Mouse (Mus musculus): ENCODE results near the gene Podnl1. TPM values are rescaled to one million over a fixed set of nuclear protein-coding genes. Genes with fewer than 3 reads are reported as not detected.

Podnl1 gene
- not detected for total RNA-seq (2022)

DNA sequence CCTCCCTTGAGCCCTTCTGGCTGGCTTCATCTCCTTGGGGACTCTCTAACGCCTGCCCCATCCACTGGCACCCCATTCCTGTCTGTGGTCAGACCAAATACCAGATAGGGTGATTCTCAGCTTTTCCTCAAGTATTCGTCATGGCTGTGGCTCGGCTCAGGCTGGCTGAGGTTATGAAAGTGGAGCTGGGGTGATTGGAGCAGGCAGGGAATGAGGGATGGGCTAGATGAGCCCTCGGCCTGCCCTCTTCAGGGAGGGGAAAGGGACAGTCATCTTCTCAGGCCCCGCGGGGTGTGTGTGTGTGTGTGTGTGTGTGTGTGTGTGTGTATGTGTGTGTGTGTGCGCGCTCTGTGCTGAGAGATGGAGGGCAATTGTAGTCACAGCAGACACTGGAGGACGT is at the start of gene Podnl1:
Podnl1 (plus strand) TSS at position 334 of the 400 bp plus-strand sequence.
- DNase-seq (ENCODE audit: low spot score in 2 of 2): no peak

DNA sequence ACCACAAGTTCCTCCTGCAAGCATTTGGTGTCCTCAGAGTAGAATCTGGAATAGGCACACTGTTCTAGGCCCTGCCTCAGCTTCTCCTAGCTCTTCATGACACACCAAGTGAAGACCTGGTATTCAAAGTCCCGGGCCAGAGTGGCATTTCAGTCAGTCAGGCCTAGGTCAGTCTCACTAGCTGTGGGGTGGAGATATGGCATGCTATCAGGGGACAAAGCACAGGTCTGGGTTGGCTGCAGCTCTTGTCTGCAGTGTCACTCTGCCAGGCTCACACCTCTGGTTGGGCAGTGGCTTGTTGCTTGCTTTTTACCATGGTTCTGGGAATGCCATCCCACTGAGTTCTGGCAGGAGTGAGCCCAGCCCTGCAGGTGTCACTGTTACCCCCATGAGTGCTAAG is 49.4 kb upstream of the Podnl1 start:
- no peak for DNase-seq (ENCODE audit: low spot score in 2 of 2)

- DNase-seq (ENCODE audit: low spot score in 2 of 2): no peak
Measured at GRCm38 (mm10) chr8:84076849-84077248, 48.9 kb upstream of the Podnl1 start.

DNA sequence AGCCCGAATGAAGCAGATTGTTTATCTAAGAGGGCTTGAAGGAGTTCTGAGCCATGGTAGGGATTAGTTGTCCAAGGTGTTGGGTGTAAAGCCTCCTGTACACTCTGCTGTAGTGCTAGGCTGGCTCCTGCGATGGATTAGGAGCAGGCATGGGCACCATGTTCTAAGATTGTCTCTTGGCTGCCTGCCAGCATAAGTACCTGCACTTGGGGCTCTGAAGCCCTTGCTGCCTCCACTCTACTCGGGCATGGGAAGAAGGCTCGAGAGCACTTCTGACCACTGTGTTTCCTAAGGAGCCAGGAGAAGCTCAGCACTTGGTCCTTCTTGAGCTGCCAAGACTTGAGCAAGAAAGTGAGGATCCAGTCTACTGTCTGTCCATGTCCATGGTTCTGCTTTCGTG is 46.6 kb upstream of the Podnl1 start:
- no peak for DNase-seq (ENCODE audit: low spot score in 2 of 2)

DNA sequence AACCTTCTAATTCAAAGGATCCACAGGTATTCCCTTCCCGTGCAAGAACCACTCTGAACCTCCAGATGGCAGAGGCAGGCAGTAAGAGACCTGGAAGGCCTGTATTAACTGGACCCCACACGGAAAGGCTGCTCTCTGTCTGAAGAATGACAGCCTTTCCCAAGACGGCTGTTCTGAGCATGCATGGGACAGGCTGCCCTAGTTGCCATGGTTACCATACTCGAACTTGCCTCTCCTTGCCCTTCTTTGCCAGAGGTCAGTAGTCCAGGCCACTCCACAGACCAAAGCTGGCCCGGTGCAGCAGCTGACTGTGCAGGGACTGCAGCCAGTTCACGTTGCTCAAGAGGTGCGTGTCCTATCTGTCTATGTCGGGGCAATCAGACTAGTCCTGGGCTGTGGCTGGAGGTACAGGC is 42.0 kb upstream of the Podnl1 start:
- no peak for DNase-seq (ENCODE audit: low spot score in 2 of 2)

- DNase-seq (ENCODE audit: low spot score in 2 of 2): no peak
Measured at GRCm38 (mm10) chr8:84084341-84085115, 41.3 kb upstream of the Podnl1 start.

DNA sequence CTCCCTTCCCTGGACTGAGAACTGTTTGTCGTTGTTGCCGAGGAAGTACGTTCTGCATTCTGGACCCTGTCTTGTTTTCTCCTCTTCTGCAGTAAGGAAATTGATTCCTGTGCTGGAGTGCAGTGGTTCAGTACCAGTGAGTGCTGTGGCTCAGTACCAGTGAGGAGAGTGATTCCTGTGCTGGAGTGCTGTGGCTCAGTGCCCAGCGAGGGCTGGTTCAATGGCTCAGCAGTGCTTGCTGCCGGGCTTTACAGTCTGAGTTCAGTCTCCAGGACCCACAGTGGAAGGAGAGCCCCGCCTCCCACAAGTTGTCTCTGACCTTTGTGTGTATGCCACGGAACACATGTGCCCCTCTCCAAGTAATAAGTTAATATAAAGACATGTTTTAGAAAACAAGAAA is 38.6 kb upstream of the Podnl1 start:
- DNase-seq (ENCODE audit: low spot score in 2 of 2): no peak

- no peak for DNase-seq (ENCODE audit: low spot score in 2 of 2)
Measured at GRCm38 (mm10) chr8:84087821-84088220, 38.0 kb upstream of the Podnl1 start.

GRCm38 (mm10) chr8:84089277-84089676 is 36.5 kb upstream of the Podnl1 start:
- no peak for DNase-seq (ENCODE audit: low spot score in 2 of 2)

GRCm38 (mm10) chr8:84090585-84090984 is 35.2 kb upstream of the Podnl1 start:
- peak in 1 of 2 experiments; percentile 6 for DNase-seq (ENCODE audit: low spot score in 2 of 2)

GRCm38 (mm10) chr8:84096061-84096460 is 29.7 kb upstream of the Podnl1 start:
- no peak for DNase-seq (ENCODE audit: low spot score in 2 of 2)

GRCm38 (mm10) chr8:84098376-84098775 is 27.4 kb upstream of the Podnl1 start:
- no peak for DNase-seq (ENCODE audit: low spot score in 2 of 2)

DNA sequence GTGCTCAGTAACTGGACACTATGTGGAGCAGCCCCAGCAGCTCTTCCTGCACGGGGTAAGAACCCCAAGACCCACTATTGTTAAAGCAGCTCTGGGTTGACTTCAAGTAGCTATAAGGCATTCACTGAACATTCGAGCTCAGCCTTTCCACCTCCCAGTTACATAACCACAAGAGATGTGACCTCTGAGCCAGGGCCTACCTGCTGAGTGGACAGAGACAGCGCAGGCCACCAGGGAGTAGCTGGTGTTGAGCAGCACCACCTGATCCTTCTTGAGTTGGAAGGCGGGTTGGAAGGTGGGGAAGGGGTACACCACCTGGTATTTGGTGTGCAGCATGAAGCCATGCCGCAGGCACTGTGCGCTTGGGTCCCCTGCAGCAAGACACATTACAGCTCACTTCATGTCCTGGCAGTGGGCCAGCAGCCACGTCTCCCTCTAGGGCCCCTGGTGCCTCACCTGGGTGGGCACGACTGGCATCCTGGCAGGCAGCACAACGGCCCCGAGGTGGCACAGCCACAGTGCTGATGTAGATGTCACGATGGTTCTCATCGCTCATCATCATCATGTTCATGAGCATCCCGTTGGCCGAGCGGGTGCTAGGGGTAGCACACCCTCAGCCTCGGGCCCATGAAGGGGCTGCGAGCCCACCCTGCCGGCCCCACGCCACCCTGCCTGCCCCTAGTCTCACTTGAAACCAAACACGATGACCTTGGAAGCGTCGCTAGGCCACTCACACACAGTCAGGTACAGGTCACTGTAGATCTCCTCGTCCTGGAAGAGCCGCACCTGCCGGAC is 24.1 kb upstream of the Podnl1 start:
- peak in 1 of 2 experiments; percentile 5 for DNase-seq (ENCODE audit: low spot score in 2 of 2)

- no peak for DNase-seq (ENCODE audit: low spot score in 2 of 2)
Measured at GRCm38 (mm10) chr8:84103601-84104000, 22.2 kb upstream of the Podnl1 start.

- no peak for DNase-seq (ENCODE audit: low spot score in 2 of 2)
Measured at GRCm38 (mm10) chr8:84104221-84104620, 21.6 kb upstream of the Podnl1 start.

DNA sequence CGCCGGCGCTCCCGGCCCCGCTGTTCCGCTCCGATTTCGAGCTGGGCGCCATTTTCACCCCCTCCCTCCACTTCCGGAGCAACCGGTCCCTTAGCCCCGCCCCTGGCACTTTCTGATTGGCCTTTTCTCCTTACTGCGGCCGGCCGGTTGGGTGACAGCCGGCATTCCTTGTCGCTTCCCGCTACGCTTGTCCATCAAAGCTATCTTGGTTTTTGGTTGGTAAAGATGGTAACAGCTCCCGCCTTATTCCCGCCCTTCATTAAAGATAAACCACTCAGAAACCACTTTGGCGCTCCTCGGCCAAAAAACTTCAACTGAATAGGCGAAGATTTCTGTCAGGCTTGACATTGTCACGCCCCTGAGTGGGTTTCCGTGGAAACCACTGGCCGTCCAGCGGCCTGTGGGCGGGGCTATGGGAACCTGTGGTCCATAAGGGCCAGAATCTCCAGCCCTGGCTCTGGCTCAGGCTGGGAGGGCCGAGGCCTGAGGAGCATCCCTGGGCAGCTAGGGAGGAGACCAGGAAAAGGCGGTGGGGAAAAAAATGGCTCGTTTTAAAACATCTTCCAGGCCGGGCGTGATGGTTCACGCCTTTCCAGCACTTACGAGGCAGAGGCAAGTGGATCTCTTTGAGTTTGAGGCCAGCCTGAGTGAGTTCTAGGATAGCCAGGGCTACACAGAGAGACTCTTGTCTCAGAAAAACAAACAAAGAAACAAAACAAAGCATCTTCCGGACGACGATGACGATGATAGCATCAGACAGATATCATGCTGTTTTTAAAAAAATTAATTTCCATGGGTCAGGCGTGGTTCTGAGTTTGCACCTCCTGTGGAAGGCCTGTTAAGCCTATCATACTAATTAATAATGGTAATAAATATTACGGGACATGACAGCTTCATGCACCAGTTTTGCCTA is 20.8 kb upstream of the Podnl1 start, which contains the start of gene Dcaf15:
Dcaf15 (minus strand) TSS at position 72 of the 913 bp plus-strand sequence.
- DNase-seq (ENCODE audit: low spot score in 2 of 2): peak; percentile 96 to 99

GRCm38 (mm10) chr8:84105676-84106075 is 20.1 kb upstream of the Podnl1 start:
- no peak for DNase-seq (ENCODE audit: low spot score in 2 of 2)

- no peak for DNase-seq (ENCODE audit: low spot score in 2 of 2)
Measured at GRCm38 (mm10) chr8:84106216-84107040, 19.4 kb upstream of the Podnl1 start.

DNA sequence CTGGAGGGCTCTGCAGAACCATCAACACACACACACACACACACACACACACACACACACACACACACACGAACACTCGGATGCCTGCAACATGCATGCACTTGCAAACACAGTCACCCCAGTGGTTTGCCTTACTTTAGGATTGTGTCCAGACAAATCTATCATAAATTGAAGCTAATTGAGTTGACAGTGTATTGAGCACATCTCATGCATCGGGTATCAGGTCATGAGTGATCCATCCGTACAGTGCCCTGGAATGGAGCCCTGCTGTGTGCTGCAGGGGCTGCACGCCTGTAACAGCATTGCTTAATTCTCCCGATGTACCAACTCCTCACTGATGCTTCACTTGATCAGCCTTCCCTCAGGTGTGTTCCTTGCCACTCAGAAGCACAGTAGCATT is 10.1 kb upstream of the Podnl1 start:
- DNase-seq (ENCODE audit: low spot score in 2 of 2): no peak

DNA sequence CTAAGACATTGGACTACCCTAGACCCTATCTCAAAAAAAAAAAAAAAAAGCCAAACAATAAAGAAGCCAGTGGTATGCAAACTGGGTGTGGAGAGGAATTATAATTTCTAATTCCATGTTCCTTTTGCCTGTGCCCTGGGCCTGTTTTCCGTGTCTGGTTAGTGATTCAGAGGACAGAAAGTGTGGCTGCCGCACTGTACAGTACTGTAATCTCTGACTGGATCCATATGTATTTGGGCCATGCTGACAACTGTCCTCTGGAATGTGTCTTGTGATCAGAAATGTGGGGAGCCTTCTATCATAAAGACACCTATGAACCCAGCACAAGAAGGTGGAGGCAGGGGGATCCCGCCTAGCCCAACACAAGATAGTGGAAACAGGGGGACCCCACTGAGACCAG is 3.6 kb upstream of the Podnl1 start:
- no peak for DNase-seq (ENCODE audit: low spot score in 2 of 2)

DNA sequence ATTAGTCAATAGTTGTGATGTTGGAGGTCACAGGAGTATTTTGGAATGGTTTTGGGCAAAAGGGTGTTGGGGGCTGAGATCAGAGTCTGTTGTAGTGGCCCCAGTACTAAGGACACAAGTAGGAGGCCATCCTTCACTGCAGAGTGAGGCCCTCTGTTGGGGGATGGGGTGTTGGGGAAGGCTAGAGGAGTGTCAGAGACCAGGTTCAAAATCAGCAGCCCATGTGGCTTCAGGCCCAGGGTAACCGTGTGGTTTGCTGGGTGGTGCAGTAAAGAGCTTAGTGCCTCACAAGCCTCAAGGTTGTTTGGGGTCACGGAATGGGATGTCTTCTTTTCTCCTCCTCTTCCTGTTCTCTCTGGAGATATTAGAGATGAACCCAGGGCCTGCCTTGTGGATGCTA is 953 bp downstream of the Podnl1 start:
- no peak for DNase-seq (ENCODE audit: low spot score in 2 of 2)

Measured in layer of hippocampus, adult 8-10 months (tissue).